Mouse (Mus musculus) embryonic facial prominence, embryonic 15.5 days (tissue): ENCODE measurements around the gene Pex11b. TPM values are rescaled to one million over a fixed set of nuclear protein-coding genes. Genes with fewer than 3 reads are reported as not detected.
"Not testable (repeated sequence)": the region's sequence is repeated elsewhere in the genome, so short reads cannot be mapped to it uniquely, and the experiment has no call there.

Experiments
- ATAC-seq: fragments of 200-750 bp; cut with Nextera tagmentation; 2 replicates; pipeline ENCODE4 v1.8.0; 2017; ENCODE audit warnings: low read depth, moderate TSS enrichment; ENCODE audit not compliant: insufficient number of reproducible peaks, low FRiP score, low TSS enrichment
- H3K27ac ChIP-seq: fragments of 300-500 bp; sonication (generic); replicated peaks from 2 replicates; pipeline ENCODE4 v1.5.1; 2015; ENCODE audit warnings: mild to moderate bottlenecking, inconsistent platforms
- H3K27me3 ChIP-seq: fragments of 300-500 bp; sonication (generic); 2 replicates; pipeline ENCODE4 v1.6.1; 2015; ENCODE audit warnings: inconsistent platforms
- H3K36me3 ChIP-seq: fragments of 300-500 bp; sonication (generic); 2 replicates; pipeline ENCODE4 v1.6.1; 2015; ENCODE audit warnings: mild to moderate bottlenecking, inconsistent platforms
- H3K4me1 ChIP-seq: fragments of 300-500 bp; sonication (generic); 2 replicates; pipeline ENCODE4 v1.6.1; 2015; ENCODE audit warnings: inconsistent platforms
- H3K4me2 ChIP-seq: fragments of 300-500 bp; sonication (generic); replicated peaks from 2 replicates; pipeline ENCODE4 v1.6.1; 2015; ENCODE audit warnings: mild to moderate bottlenecking, inconsistent platforms
- H3K4me3 ChIP-seq: fragments of 300-500 bp; sonication (generic); replicated peaks from 2 replicates; pipeline ENCODE4 v1.5.1; 2015; ENCODE audit warnings: mild to moderate bottlenecking, inconsistent platforms
- H3K9ac ChIP-seq: fragments of 300-500 bp; sonication (generic); 2 replicates; pipeline ENCODE4 v1.6.1; 2015; ENCODE audit warnings: inconsistent platforms
- H3K9me3 ChIP-seq: fragments of 300-500 bp; sonication (generic); replicated peaks from 2 replicates; pipeline ENCODE4 v1.6.1; 2016; ENCODE audit warnings: inconsistent platforms
- WGBS: fragments of 180-500 bp; shearing (Covaris S2); methylation state at CpG from one replicate; pipeline ENCODE4 v1.1.7; 2015; 5-methylcytosine and 5-hydroxymethylcytosine counted together
- polyA plus RNA-seq: library from polyadenylated mRNA; unstranded; fragments of >200 nt; fragmentation: Nextera tagmentation; extraction: Ambion mirVana; gene quantifications from 2 replicates; pipeline ENCODE4 v1.2.1, GENCODE M21; 2015

Gene Pex11b
- polyA plus RNA-seq, 1 experiment from 2014 or later: 58.7 TPM

- WGBS: 58% methylated on average over 8 of the region's 8 CpGs
- Histone ChIP-seq H3K36me3 (0 out of 2 replicates have a peak, but pooled peaks cover 3% of the 10 kb centered on the region), H3K9ac (no peak overlapping the region), H3K27me3 (peaks cover 12% of the 10 kb centered on the region), H3K27ac (no peak overlapping the region), H3K4me2 (peak overlapping the region; percentile 92), H3K4me3 (peak overlapping the region; percentile 48; the same call in 1 of the 2 replicates), H3K4me1 (peaks cover 60% of the 10 kb centered on the region), H3K9me3 (no peaks in the 10 kb centered on the region)
- no peak for ATAC-seq
Measured at GRCm38 (mm10) chr3:96599069-96599393, 36.1 kb upstream of the Pex11b start.

- H3K27ac ChIP-seq: no peak overlapping the region
- peaks cover 12% of the 10 kb centered on the region for H3K27me3 ChIP-seq
- peaks cover 64% of the 10 kb centered on the region for H3K4me1 ChIP-seq
- ATAC-seq: no peak
- no peaks in the 10 kb centered on the region for H3K9me3 ChIP-seq
- 78% methylated on average over 3 of the region's 3 CpGs for WGBS
- no peak overlapping the region for H3K9ac ChIP-seq
- H3K4me3 ChIP-seq: no peak overlapping the region
- 0 out of 2 replicates have a peak, but pooled peaks cover 4% of the 10 kb centered on the region for H3K36me3 ChIP-seq
- H3K4me2 ChIP-seq: 0 out of 2 replicates have a peak overlapping the region, but pooled peaks have one; percentile 92
Measured at GRCm38 (mm10) chr3:96599411-96599810, 35.8 kb upstream of the Pex11b start.

GRCm38 (mm10) chr3:96600639-96601250 is 34.4 kb upstream of the Pex11b start, which contains the start of gene Lix1l:
Gene Lix1l, plus strand, starts transcription at chr3:96601149.
- WGBS: under 1% methylated on average over 27 of the region's 27 CpGs

GRCm38 (mm10) chr3:96601251-96601787 is 33.9 kb upstream of the Pex11b start:
- peak overlapping the region; percentile 97 for H3K27ac ChIP-seq
- WGBS: under 1% methylated on average over 35 of the region's 40 CpGs
- ATAC-seq: peak; percentile 69

More at GRCm38 (mm10) chr3:96600639-96601250, 34.4 kb upstream of the Pex11b start, which contains the start of gene Lix1l:
- H3K9ac ChIP-seq: peak within 1 kb of the TSS; percentile 70
- H3K36me3 ChIP-seq: 0 out of 2 replicates have a peak, but pooled peaks cover 4% of the 10 kb centered on the region
- ATAC-seq: peak; percentile 95
- peak within 1 kb of the TSS; percentile 55 for H3K4me2 ChIP-seq
- H3K4me1 ChIP-seq: peaks cover 66% of the 10 kb centered on the region
- H3K4me3 ChIP-seq: peak within 1 kb of the TSS; percentile 75
- peaks cover 8% of the 10 kb centered on the region for H3K27me3 ChIP-seq
- H3K27ac ChIP-seq: peak within 1 kb of the TSS; percentile 97
- H3K9me3 ChIP-seq: no peaks in the 10 kb centered on the region

GRCm38 (mm10) chr3:96601941-96602703 is 33.1 kb upstream of the Pex11b start:
- ATAC-seq: no peak
- Histone ChIP-seq H3K4me1 (peaks cover 52% of the 10 kb centered on the region), H3K4me3 (peak overlapping the region; percentile 75), H3K9ac (peak overlapping the region; percentile 26), H3K36me3 (0 out of 2 replicates have a peak, but pooled peaks cover 4% of the 10 kb centered on the region), H3K27ac (peak overlapping the region; percentile 97), H3K27me3 (peaks cover 4% of the 10 kb centered on the region; the same call in 1 of the 2 replicates), H3K4me2 (peak overlapping the region; percentile 55), H3K9me3 (no peaks in the 10 kb centered on the region)
- 17% methylated on average over 10 of the region's 10 CpGs for WGBS

More at GRCm38 (mm10) chr3:96601251-96601787, 33.9 kb upstream of the Pex11b start:
- Histone ChIP-seq H3K36me3 (0 out of 2 replicates have a peak, but pooled peaks cover 4% of the 10 kb centered on the region), H3K27me3 (peaks cover 7% of the 10 kb centered on the region), H3K4me3 (peak overlapping the region; percentile 75), H3K4me1 (peaks cover 60% of the 10 kb centered on the region), H3K4me2 (peak overlapping the region; percentile 55), H3K9ac (peak overlapping the region; percentile 70), H3K9me3 (no peaks in the 10 kb centered on the region)

GRCm38 (mm10) chr3:96602704-96603084 is 32.5 kb upstream of the Pex11b start:
- H3K4me1 ChIP-seq: peaks cover 47% of the 10 kb centered on the region
- WGBS: 41% methylated on average over 5 of the region's 5 CpGs
- H3K9me3 ChIP-seq: no peaks in the 10 kb centered on the region
- ATAC-seq: no peak
- no peaks in the 10 kb centered on the region; the same call in 1 of the 2 replicates for H3K27me3 ChIP-seq
- H3K27ac ChIP-seq: peak overlapping the region; percentile 97
- peak overlapping the region; percentile 55 for H3K4me2 ChIP-seq
- peak overlapping the region; percentile 26 for H3K9ac ChIP-seq
- H3K4me3 ChIP-seq: peak overlapping the region; percentile 75
- H3K36me3 ChIP-seq: 0 out of 2 replicates have a peak, but pooled peaks cover 4% of the 10 kb centered on the region

GRCm38 (mm10) chr3:96603311-96603710 is 31.9 kb upstream of the Pex11b start:
- no peak for ATAC-seq
- peak overlapping the region; percentile 55 for H3K4me2 ChIP-seq
- H3K9ac ChIP-seq: peak overlapping the region; percentile 26; the same call in 1 of the 2 replicates
- peaks cover 8% of the 10 kb centered on the region; the same call in 1 of the 2 replicates for H3K36me3 ChIP-seq
- peak overlapping the region; percentile 75 for H3K4me3 ChIP-seq
- no peaks in the 10 kb centered on the region for H3K9me3 ChIP-seq
- 42% methylated on average over 5 of the region's 5 CpGs for WGBS
- H3K4me1 ChIP-seq: peaks cover 41% of the 10 kb centered on the region
- H3K27me3 ChIP-seq: no peaks in the 10 kb centered on the region
- H3K27ac ChIP-seq: peak overlapping the region; percentile 97

GRCm38 (mm10) chr3:96606007-96606406 is 29.2 kb upstream of the Pex11b start:
- H3K36me3 ChIP-seq: peaks cover 14% of the 10 kb centered on the region
- not testable (repeated sequence) for H3K9me3 ChIP-seq, H3K9ac ChIP-seq, H3K27me3 ChIP-seq, H3K4me2 ChIP-seq, ATAC-seq, H3K4me3 ChIP-seq, H3K27ac ChIP-seq
- peaks cover 22% of the 10 kb centered on the region for H3K4me1 ChIP-seq
- 82% methylated on average over 4 of the region's 4 CpGs for WGBS

- Histone ChIP-seq H3K9me3 (no peaks in the 10 kb centered on the region), H3K27me3 (no peaks in the 10 kb centered on the region), H3K4me1 (peaks cover 22% of the 10 kb centered on the region), H3K36me3 (peaks cover 18% of the 10 kb centered on the region), H3K27ac (no peak overlapping the region), H3K9ac (no peak overlapping the region), H3K4me3 (no peak overlapping the region), H3K4me2 (no peak overlapping the region)
- no peak for ATAC-seq
- 86% methylated on average over 4 of the region's 4 CpGs for WGBS
Measured at GRCm38 (mm10) chr3:96606618-96607017, 28.6 kb upstream of the Pex11b start.

GRCm38 (mm10) chr3:96617941-96618340 is 17.2 kb upstream of the Pex11b start:
- H3K4me3 ChIP-seq: no peak overlapping the region
- H3K27me3 ChIP-seq: no peaks in the 10 kb centered on the region
- H3K9ac ChIP-seq: no peak overlapping the region
- 51% methylated on average over 3 of the region's 3 CpGs for WGBS
- H3K4me2 ChIP-seq: no peak overlapping the region
- peaks cover 50% of the 10 kb centered on the region for H3K36me3 ChIP-seq
- peaks cover 3% of the 10 kb centered on the region for H3K4me1 ChIP-seq
- H3K9me3 ChIP-seq: no peaks in the 10 kb centered on the region
- no peak for ATAC-seq
- peak overlapping the region; percentile 52 for H3K27ac ChIP-seq

GRCm38 (mm10) chr3:96623201-96623600 is 12.0 kb upstream of the Pex11b start:
- no peaks in the 10 kb centered on the region for H3K9me3 ChIP-seq
- no peak overlapping the region for H3K4me3 ChIP-seq
- H3K9ac ChIP-seq: no peak overlapping the region
- no peak overlapping the region for H3K4me2 ChIP-seq
- no peak overlapping the region for H3K27ac ChIP-seq
- no peaks in the 10 kb centered on the region for H3K27me3 ChIP-seq
- H3K36me3 ChIP-seq: peaks cover 47% of the 10 kb centered on the region
- WGBS: 89% methylated on average over 4 of the region's 4 CpGs
- no peaks in the 10 kb centered on the region for H3K4me1 ChIP-seq
- ATAC-seq: no peak
